Mouse (Mus musculus) hindbrain, embryonic 13.5 days (tissue): ENCODE results near the gene Cfap126. TPM values are rescaled to one million over a fixed set of nuclear protein-coding genes. Genes with fewer than 3 reads are reported as not detected.
"Not testable (repeated sequence)": the region's sequence is repeated elsewhere in the genome, so short reads cannot be mapped to it uniquely, and the experiment has no call there.

ENCODE experiments used
- ATAC-seq: fragments of 200-750 bp; cut with Nextera tagmentation; 2 replicates; pipeline ENCODE4 v1.8.0; 2017; ENCODE audit warnings: moderate TSS enrichment; ENCODE audit not compliant: low FRiP score
- H3K27ac ChIP-seq: fragments of 300-500 bp; sonication (generic); 2 replicates; pipeline ENCODE4 v1.5.1; 2015; ENCODE audit warnings: inconsistent platforms, mild to moderate bottlenecking, moderate library complexity
- H3K27me3 ChIP-seq: fragments of 300-500 bp; sonication (generic); 2 replicates; pipeline ENCODE4 v1.6.1; 2015; ENCODE audit warnings: mild to moderate bottlenecking, inconsistent platforms
- H3K36me3 ChIP-seq: fragments of 300-500 bp; sonication (generic); 2 replicates; pipeline ENCODE4 v1.6.1; 2015; ENCODE audit warnings: mild to moderate bottlenecking, inconsistent platforms
- H3K4me1 ChIP-seq: fragments of 300-500 bp; sonication (generic); replicated peaks from 2 replicates; pipeline ENCODE4 v1.6.1; 2015; ENCODE audit warnings: inconsistent platforms
- H3K4me2 ChIP-seq: fragments of 300-500 bp; sonication (generic); 2 replicates; pipeline ENCODE4 v1.6.1; 2015; ENCODE audit warnings: inconsistent platforms, mild to moderate bottlenecking, moderate library complexity
- H3K4me3 ChIP-seq: fragments of 300-500 bp; sonication (generic); 2 replicates; pipeline ENCODE4 v1.5.1; 2015; ENCODE audit warnings: mild to moderate bottlenecking, inconsistent platforms
- H3K9ac ChIP-seq: fragments of 300-500 bp; sonication (generic); 2 replicates; pipeline ENCODE4 v1.6.1; 2015; ENCODE audit warnings: mild to moderate bottlenecking, inconsistent platforms
- H3K9me3 ChIP-seq: fragments of 300-500 bp; sonication (generic); 2 replicates; pipeline ENCODE4 v1.6.1; 2016; ENCODE audit warnings: inconsistent platforms
- WGBS: fragments of 180-500 bp; shearing (Covaris S2); methylation state at CpG from one replicate; pipeline ENCODE4 v1.1.7; 2015; 5-methylcytosine and 5-hydroxymethylcytosine counted together
- polyA plus RNA-seq: library from polyadenylated mRNA; unstranded; fragments of >200 nt; fragmentation: Nextera tagmentation; extraction: Ambion mirVana; gene quantifications from 2 replicates; pipeline ENCODE4 v1.2.1, GENCODE M21; 2015

Cfap126 gene
- polyA plus RNA-seq, 1 experiment from 2014 or later = 18.4 TPM

GRCm38 (mm10) chr1:171077955-171078354 lies 35.8 kb upstream of the Cfap126 start:
- peaks cover 39% of the 10 kb centered on the region for H3K27me3 ChIP-seq
- not testable (repeated sequence) for H3K9ac ChIP-seq, H3K4me1 ChIP-seq, H3K36me3 ChIP-seq, H3K27ac ChIP-seq, H3K9me3 ChIP-seq
- H3K4me3 ChIP-seq = peak overlapping the region; percentile 21; the same call in 1 of the 2 replicates
- ATAC-seq = peak; percentile 29
- WGBS = 6% methylated on average over 20 of the region's 27 CpGs
- peak overlapping the region; percentile 43; the same call in 1 of the 2 replicates for H3K4me2 ChIP-seq

- Histone ChIP-seq H3K4me2 (peak overlapping the region; percentile 37; the same call in 1 of the 2 replicates), H3K27me3 (peaks cover 39% of the 10 kb centered on the region), H3K4me3 (0 out of 2 replicates have a peak overlapping the region, but pooled peaks have one; percentile 0)
- not testable (repeated sequence) for H3K9ac ChIP-seq, H3K27ac ChIP-seq, ATAC-seq, H3K36me3 ChIP-seq, H3K9me3 ChIP-seq, H3K4me1 ChIP-seq
- 21% methylated on average over 12 of the region's 12 CpGs for WGBS
These were observed 35.3 kb upstream of the Cfap126 start for GRCm38 (mm10) chr1:171078419-171078818.

GRCm38 (mm10) chr1:171079345-171079744 lies 34.4 kb upstream of the Cfap126 start:
- not testable (repeated sequence) for H3K4me1 ChIP-seq, H3K4me3 ChIP-seq, H3K27ac ChIP-seq, H3K9ac ChIP-seq, H3K4me2 ChIP-seq, H3K9me3 ChIP-seq, H3K36me3 ChIP-seq
- peaks cover 31% of the 10 kb centered on the region for H3K27me3 ChIP-seq
- 0% methylated on average over 1 of the region's 35 CpGs for WGBS
- peak; percentile 29 for ATAC-seq

- WGBS = no CpG with 5 or more reads among the region's 43 CpGs
- H3K36me3 ChIP-seq, H3K27ac ChIP-seq, H3K9ac ChIP-seq, H3K4me2 ChIP-seq, H3K4me1 ChIP-seq, H3K9me3 ChIP-seq, H3K4me3 ChIP-seq: not testable (repeated sequence)
- H3K27me3 ChIP-seq = peaks cover 31% of the 10 kb centered on the region
- peak; percentile 20 for ATAC-seq
These were observed 33.9 kb upstream of the Cfap126 start for GRCm38 (mm10) chr1:171079825-171080224.

- H3K27me3 ChIP-seq = peaks cover 36% of the 10 kb centered on the region
- WGBS = 33% methylated on average over 10 of the region's 17 CpGs
- peak; percentile 25 for ATAC-seq
- not testable (repeated sequence) for H3K9me3 ChIP-seq, H3K4me3 ChIP-seq, H3K4me2 ChIP-seq, H3K27ac ChIP-seq, H3K9ac ChIP-seq, H3K36me3 ChIP-seq, H3K4me1 ChIP-seq
These were observed 32.0 kb upstream of the Cfap126 start for GRCm38 (mm10) chr1:171081512-171082231.

- H3K4me1 ChIP-seq = peaks cover 7% of the 10 kb centered on the region; the same call in 1 of the 2 replicates
- H3K9me3 ChIP-seq = no peaks in the 10 kb centered on the region
- H3K36me3 ChIP-seq = no peaks in the 10 kb centered on the region
- H3K27me3 ChIP-seq = peaks cover 47% of the 10 kb centered on the region
- H3K27ac ChIP-seq = no peak overlapping the region
- peak overlapping the region; percentile 72 for H3K9ac ChIP-seq
- WGBS = under 1% methylated on average over 26 of the region's 26 CpGs
- ATAC-seq = peak; percentile 12; the same call in 1 of the 2 replicates
- H3K4me3 ChIP-seq = peak overlapping the region; percentile 52
- H3K4me2 ChIP-seq = peak overlapping the region; percentile 77
These were observed 28.0 kb upstream of the Cfap126 start for GRCm38 (mm10) chr1:171085718-171086117.

GRCm38 (mm10) chr1:171088237-171088869 lies 25.4 kb upstream of the Cfap126 start:
- H3K4me1 ChIP-seq, H3K9me3 ChIP-seq, H3K9ac ChIP-seq, H3K36me3 ChIP-seq, ATAC-seq, H3K27ac ChIP-seq, H3K4me3 ChIP-seq: not testable (repeated sequence)
- Histone ChIP-seq H3K4me2 (peak overlapping the region; percentile 25; the same call in 1 of the 2 replicates), H3K27me3 (peaks cover 51% of the 10 kb centered on the region)
- 3% methylated on average over 10 of the region's 10 CpGs for WGBS

- Histone ChIP-seq H3K9ac (no peak overlapping the region), H3K4me2 (no peak overlapping the region), H3K4me3 (no peak overlapping the region), H3K27ac (no peak overlapping the region), H3K4me1 (peaks cover 7% of the 10 kb centered on the region; the same call in 1 of the 2 replicates), H3K36me3 (no peaks in the 10 kb centered on the region), H3K27me3 (peaks cover 51% of the 10 kb centered on the region), H3K9me3 (no peaks in the 10 kb centered on the region)
- 92% methylated on average over 1 of the region's 1 CpGs for WGBS
- no peak for ATAC-seq
These were observed 23.8 kb upstream of the Cfap126 start for GRCm38 (mm10) chr1:171089891-171090290.

GRCm38 (mm10) chr1:171090761-171091160 lies 23.0 kb upstream of the Cfap126 start:
- Histone ChIP-seq H3K9me3 (no peaks in the 10 kb centered on the region), H3K4me2 (no peak overlapping the region), H3K27me3 (peaks cover 48% of the 10 kb centered on the region), H3K36me3 (no peaks in the 10 kb centered on the region), H3K4me1 (peaks cover 5% of the 10 kb centered on the region; the same call in 1 of the 2 replicates), H3K27ac (no peak overlapping the region), H3K4me3 (no peak overlapping the region), H3K9ac (no peak overlapping the region)
- 74% methylated on average over 2 of the region's 2 CpGs for WGBS
- no peak for ATAC-seq

- Histone ChIP-seq H3K4me2 (no peak overlapping the region), H3K4me3 (no peak overlapping the region), H3K4me1 (peaks cover 4% of the 10 kb centered on the region; the same call in 1 of the 2 replicates), H3K9ac (no peak overlapping the region), H3K9me3 (no peaks in the 10 kb centered on the region), H3K27me3 (peaks cover 29% of the 10 kb centered on the region), H3K27ac (no peak overlapping the region), H3K36me3 (no peaks in the 10 kb centered on the region)
- WGBS = 86% methylated on average over 4 of the region's 4 CpGs
- no peak for ATAC-seq
These were observed 19.3 kb upstream of the Cfap126 start for GRCm38 (mm10) chr1:171094424-171094823.

GRCm38 (mm10) chr1:171096110-171096964 lies 17.4 kb upstream of the Cfap126 start:
- Histone ChIP-seq H3K4me1 (peaks cover 4% of the 10 kb centered on the region; the same call in 1 of the 2 replicates), H3K9ac (no peak overlapping the region), H3K27ac (no peak overlapping the region), H3K36me3 (no peaks in the 10 kb centered on the region), H3K9me3 (no peaks in the 10 kb centered on the region), H3K27me3 (peaks cover 18% of the 10 kb centered on the region), H3K4me3 (no peak overlapping the region), H3K4me2 (no peak overlapping the region)
- WGBS = 19% methylated on average over 10 of the region's 10 CpGs
- ATAC-seq = no peak

- Histone ChIP-seq H3K4me2 (no peak overlapping the region), H3K27ac (no peak overlapping the region), H3K9ac (no peak overlapping the region), H3K4me1 (peaks cover 7% of the 10 kb centered on the region; the same call in 1 of the 2 replicates), H3K9me3 (no peaks in the 10 kb centered on the region), H3K27me3 (peaks cover 16% of the 10 kb centered on the region), H3K4me3 (no peak overlapping the region), H3K36me3 (no peaks in the 10 kb centered on the region)
- no peak for ATAC-seq
These were observed 16.6 kb upstream of the Cfap126 start for GRCm38 (mm10) chr1:171097136-171097535.
